Mouse (Mus musculus) kidney, adult 2 months (tissue): ENCODE data around the gene Fmn2.

ENCODE experiments used
- CTCF ChIP-seq: fragments of 200-500 bp; conservative IDR thresholded peaks from 2 replicates; pipeline ENCODE4 v1.5.1; 2011; ENCODE audit warnings: low read depth, mild to moderate bottlenecking, control low read depth, low read length, moderate library complexity, mixed read lengths; ENCODE audit not compliant: insufficient read depth, insufficient read length
- POLR2A ChIP-seq: fragments of 200-500 bp; IDR thresholded peaks from one replicate; pipeline ENCODE4 v1.6.1; 2011; ENCODE audit warnings: low read depth, low read length, control low read depth

DNA sequence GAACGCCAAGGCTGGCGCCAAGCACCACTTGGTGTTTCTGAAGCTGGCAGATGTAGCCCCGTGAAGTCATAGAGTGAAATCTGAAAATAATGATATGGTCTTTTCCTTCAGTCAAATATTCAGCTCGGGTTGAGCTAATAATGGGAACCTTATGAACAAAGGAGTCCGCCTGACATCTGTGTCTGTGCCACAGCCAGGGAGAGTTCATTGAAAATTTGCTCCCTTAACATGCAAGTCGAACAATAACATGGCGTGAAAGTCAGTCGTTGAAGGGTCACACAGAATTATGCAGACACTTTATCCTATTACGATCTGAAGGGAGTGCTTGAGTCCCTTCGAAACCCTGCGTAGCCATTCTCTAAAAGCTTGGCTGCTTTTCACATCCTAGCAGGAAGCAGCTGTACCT, 147.8 kb downstream of the Fmn2 start:
- TF ChIP-seq POLR2A (no peak), CTCF (no peak)
